Mouse (Mus musculus) thymus, adult 2 months (tissue): ENCODE data around the gene Gm49396. TPM values are rescaled to one million over a fixed set of nuclear protein-coding genes. Genes with fewer than 3 reads are reported as not detected.

Experiments used
- DNase-seq: peaks from one replicate; pipeline ENCODE4 v3.0.0; 2021
- H3K27ac ChIP-seq: fragments of 200-500 bp; 2 replicates; pipeline ENCODE4 v1.5.1; 2012; ENCODE audit warnings: low read length, control low read depth; ENCODE audit not compliant: control insufficient read depth, insufficient read depth
- H3K27me3 ChIP-seq: fragments of 200-500 bp; 2 replicates; pipeline ENCODE4 v1.6.1; 2012; ENCODE audit warnings: mild to moderate bottlenecking, low read length, moderate library complexity, mixed read lengths; ENCODE audit not compliant: control insufficient read depth, insufficient read depth
- H3K36me3 ChIP-seq: fragments of 200-500 bp; 2 replicates; pipeline ENCODE4 v1.6.1; 2012; ENCODE audit warnings: mild to moderate bottlenecking, low read length, moderate library complexity; ENCODE audit not compliant: control insufficient read depth, insufficient read depth
- H3K4me1 ChIP-seq: fragments of 200-500 bp; replicated peaks from 2 replicates; pipeline ENCODE4 v1.6.1; 2012; ENCODE audit warnings: low read length; ENCODE audit not compliant: control insufficient read depth, insufficient read depth
- H3K4me3 ChIP-seq: fragments of 200-500 bp; 2 replicates; pipeline ENCODE4 v1.5.1; 2012; ENCODE audit warnings: mild to moderate bottlenecking, low read length, control low read depth, moderate library complexity; ENCODE audit not compliant: control insufficient read depth, insufficient read depth
- CTCF ChIP-seq: fragments of 200-500 bp; IDR thresholded peaks from 2 replicates; pipeline ENCODE4 v1.5.1; 2012; ENCODE audit warnings: mild to moderate bottlenecking, control low read depth, low read length, moderate library complexity, borderline replicate concordance; ENCODE audit not compliant: control insufficient read depth, poor library complexity, insufficient read depth; ENCODE audit errors: extremely low read depth
- POLR2A ChIP-seq: fragments of 200-500 bp; IDR thresholded peaks from 2 replicates; pipeline ENCODE4 v1.6.1; 2012; ENCODE audit warnings: mild to moderate bottlenecking, low read length, control low read depth, moderate library complexity; ENCODE audit not compliant: control insufficient read depth, poor library complexity, insufficient read depth; ENCODE audit errors: extremely low read depth
- WGBS: fragments of 180-500 bp; shearing (Covaris S2); methylation state at CpG from one replicate; pipeline ENCODE4 v1.1.7; 2018; 5-methylcytosine and 5-hydroxymethylcytosine counted together
- polyA plus RNA-seq: library from polyadenylated mRNA; depleted of rRNA; stranded (reverse); fragments of >200 nt; gene quantifications from 2 replicates; pipeline ENCODE4 v1.2.3, GENCODE M21; 2012

Gm49396 gene
- polyA plus RNA-seq, 1 experiment, result 8.8 TPM

DNA sequence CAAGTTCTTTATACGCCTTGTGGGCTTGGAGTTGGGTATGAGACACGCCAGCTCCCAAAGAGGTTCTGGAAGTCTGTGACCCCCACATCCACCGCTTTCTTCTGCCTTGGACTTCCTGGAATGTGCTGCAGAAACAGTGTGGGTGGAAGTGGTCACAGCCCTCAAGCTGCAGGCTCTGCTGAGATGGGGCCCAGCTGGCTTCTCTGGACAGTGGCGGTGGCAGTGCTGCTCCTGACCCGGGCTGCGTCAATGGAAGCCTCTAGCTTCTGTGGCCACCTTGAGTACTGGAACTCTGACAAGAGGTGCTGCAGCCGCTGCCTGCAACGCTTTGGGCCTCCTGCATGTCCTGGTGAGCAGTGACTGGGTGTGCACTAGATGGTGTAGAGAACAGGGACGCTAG is 2.9 kb downstream of the Gm49396 start:
- no peak overlapping the region for H3K4me3 ChIP-seq
- H3K4me1 ChIP-seq, result peaks cover 18% of the 10 kb centered on the region
- H3K36me3 ChIP-seq, result peaks cover 20% of the 10 kb centered on the region
- 90% methylated on average over 9 of the region's 9 CpGs for WGBS
- H3K27ac ChIP-seq, result no peak overlapping the region
- no peak for TF ChIP-seq CTCF
- no peak for TF ChIP-seq POLR2A
- no peak for DNase-seq
- H3K27me3 ChIP-seq, result no peaks in the 10 kb centered on the region

DNA sequence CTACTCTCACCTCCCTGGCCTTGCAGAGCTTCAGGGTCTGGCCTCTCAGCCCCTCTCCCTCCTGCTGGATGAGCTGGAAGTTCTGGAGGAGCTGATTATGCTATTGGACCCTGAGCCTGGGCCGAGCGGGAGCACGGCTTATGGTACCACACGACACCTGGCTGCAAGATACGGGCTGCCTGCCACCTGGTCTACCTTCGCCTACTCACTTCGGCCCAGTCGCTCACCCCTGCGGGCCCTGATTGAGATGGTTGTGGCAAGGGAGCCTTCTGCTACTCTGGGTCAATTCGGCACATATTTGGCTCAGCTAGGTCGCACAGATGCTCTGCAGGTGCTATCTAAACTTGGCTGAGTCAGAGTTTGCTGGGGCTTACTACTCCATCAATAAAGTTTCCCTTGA is 4.4 kb downstream of the Gm49396 start:
- no peaks in the 10 kb centered on the region for H3K27me3 ChIP-seq
- H3K36me3 ChIP-seq, result peaks cover 26% of the 10 kb centered on the region
- 96% methylated on average over 11 of the region's 11 CpGs for WGBS
- TF ChIP-seq CTCF (no peak), POLR2A (no peak)
- peaks cover 15% of the 10 kb centered on the region for H3K4me1 ChIP-seq
- no peak overlapping the region for H3K4me3 ChIP-seq
- no peak for DNase-seq
- no peak overlapping the region for H3K27ac ChIP-seq

DNA sequence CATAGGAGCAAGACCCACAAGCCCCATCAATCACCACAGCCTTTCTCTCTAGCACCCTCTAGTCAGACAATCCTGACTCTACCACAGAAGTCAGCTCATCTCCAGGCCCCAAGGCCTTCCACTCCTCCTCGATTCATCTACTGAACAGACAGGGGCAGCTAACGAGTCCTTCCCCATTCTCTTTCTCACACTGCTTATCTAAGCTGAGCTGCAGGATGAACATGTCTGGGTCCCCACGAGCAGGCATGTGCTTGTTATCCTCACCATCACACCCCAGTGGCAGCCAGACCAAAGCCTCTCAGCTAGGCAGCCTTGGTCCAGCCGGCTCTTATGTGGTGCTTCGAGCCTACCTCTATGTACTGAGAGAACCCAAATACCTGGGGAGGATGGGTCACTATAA is 9.2 kb downstream of the Gm49396 start:
- Histone ChIP-seq H3K4me3 (no peak overlapping the region), H3K4me1 (no peaks in the 10 kb centered on the region), H3K36me3 (peaks cover 75% of the 10 kb centered on the region), H3K27me3 (no peaks in the 10 kb centered on the region), H3K27ac (no peak overlapping the region)
- DNase-seq, result no peak
- 95% methylated on average over 5 of the region's 5 CpGs for WGBS
- no peak for TF ChIP-seq POLR2A
- TF ChIP-seq CTCF, result no peak

DNA sequence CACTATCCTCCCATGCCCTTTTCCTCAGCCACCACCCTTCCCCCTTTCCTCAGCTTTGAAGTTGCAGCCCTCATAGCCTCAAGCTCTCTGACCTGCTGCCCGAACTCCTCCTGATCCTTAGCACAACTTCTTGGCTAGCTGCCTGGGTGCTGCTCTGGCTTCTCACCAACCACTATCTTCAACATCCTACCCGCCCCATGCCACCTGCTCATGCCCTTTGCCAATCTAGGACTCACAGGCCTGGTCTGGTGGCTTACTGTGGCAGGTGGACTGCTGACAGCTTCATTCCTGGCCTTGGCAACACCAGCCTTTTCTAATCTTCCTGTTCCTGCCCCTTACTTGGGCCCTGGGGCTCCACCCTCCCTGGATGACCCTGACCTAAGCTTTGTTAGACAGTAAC is 9.8 kb downstream of the Gm49396 start:
- H3K36me3 ChIP-seq, result peaks cover 80% of the 10 kb centered on the region

DNA sequence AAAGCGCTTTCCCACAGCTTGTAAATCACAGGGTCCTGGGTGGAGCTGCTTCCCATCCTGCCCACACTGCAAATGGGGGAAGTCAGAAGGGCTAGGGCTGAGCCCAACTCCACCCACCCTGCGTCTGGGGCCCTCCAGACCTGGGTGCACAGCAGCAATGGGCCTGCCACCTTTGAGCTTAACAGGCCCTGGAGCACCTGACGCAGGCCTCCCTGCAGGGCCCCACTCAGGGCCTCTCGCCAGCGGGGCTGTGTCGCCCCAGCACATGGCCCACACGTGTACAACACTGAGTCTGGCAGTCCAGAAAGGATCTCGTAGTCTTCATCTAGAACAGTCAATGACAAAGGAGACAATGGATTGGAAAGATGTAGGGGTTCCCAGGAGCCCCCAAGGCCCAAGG is 16.8 kb downstream of the Gm49396 start:
- WGBS, result 95% methylated on average over 8 of the region's 8 CpGs

More for the DNA sequence above, 9.8 kb downstream of the Gm49396 start:
- Histone ChIP-seq H3K4me3 (no peak overlapping the region), H3K4me1 (no peaks in the 10 kb centered on the region), H3K27me3 (no peaks in the 10 kb centered on the region), H3K27ac (no peak overlapping the region)
- no peak for DNase-seq
- TF ChIP-seq CTCF (no peak), POLR2A (no peak)
- 92% methylated on average over 2 of the region's 2 CpGs for WGBS

DNA sequence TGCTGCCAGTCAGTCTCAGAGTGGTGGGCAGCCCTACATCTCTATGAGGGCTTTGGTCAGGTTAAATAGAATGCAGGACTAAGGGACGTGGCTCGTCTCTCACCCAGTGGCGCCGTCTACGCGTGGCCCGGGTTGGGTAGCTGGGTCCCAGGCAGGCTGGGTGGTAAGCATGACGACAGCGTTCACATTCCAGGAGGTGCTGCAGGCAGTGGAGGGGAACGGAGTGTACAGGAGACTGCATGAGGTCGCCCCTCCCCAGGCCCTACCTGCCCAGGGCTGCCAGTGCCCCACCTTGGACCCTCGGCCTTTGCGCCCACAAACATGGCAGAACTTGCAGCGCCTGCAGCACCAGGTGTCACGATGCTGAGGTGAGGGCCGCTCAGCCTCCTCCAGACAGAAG is 18.4 kb downstream of the Gm49396 start:
- Histone ChIP-seq H3K4me1 (no peaks in the 10 kb centered on the region), H3K4me3 (no peak overlapping the region), H3K27ac (no peak overlapping the region), H3K36me3 (peaks cover 89% of the 10 kb centered on the region), H3K27me3 (no peaks in the 10 kb centered on the region)
- DNase-seq, result no peak
- TF ChIP-seq CTCF (no peak), POLR2A (no peak)
- WGBS, result 97% methylated on average over 16 of the region's 16 CpGs

More for the DNA sequence above, 16.8 kb downstream of the Gm49396 start:
- H3K27me3 ChIP-seq, result no peaks in the 10 kb centered on the region
- no peak overlapping the region for H3K27ac ChIP-seq
- TF ChIP-seq CTCF (no peak), POLR2A (no peak)
- H3K36me3 ChIP-seq, result peaks cover 92% of the 10 kb centered on the region
- no peaks in the 10 kb centered on the region for H3K4me1 ChIP-seq
- no peak overlapping the region for H3K4me3 ChIP-seq
- no peak for DNase-seq

DNA sequence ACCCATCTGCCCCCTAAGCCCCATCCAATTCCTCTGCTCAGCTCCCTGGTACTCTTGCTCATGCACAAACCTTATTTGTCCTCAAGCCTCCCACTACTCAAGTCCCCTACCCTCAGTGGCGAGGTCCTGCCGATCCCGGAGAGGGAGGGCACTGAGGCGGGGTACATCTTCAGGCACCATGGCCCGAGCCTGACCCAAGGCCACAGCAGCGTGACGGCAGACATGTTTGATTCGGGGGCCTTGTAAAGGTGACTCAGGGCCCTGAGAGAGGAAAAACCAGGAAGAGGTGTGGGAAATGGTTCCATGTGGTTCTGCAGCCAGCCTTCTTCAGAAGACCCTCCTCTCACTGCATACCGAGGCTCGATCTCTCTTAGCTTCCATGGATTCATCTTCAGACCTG is 21.2 kb downstream of the Gm49396 start:
- Histone ChIP-seq H3K27ac (no peak overlapping the region), H3K36me3 (peaks cover 61% of the 10 kb centered on the region), H3K27me3 (no peaks in the 10 kb centered on the region), H3K4me3 (no peak overlapping the region), H3K4me1 (peaks cover 6% of the 10 kb centered on the region)
- no peak for DNase-seq
- TF ChIP-seq POLR2A (no peak), CTCF (no peak)
- WGBS, result 94% methylated on average over 10 of the region's 10 CpGs
